Mouse (Mus musculus): Measurements from ENCODE around the gene Card10. TPM values are rescaled to one million over a fixed set of nuclear protein-coding genes. Genes with fewer than 3 reads are reported as not detected.

Card10 gene
- polyA plus RNA-seq, 1 experiment = not detected

- Histone ChIP-seq H3K27ac (ENCODE audit: insufficient read depth, low read depth, low read length) (no peak overlapping the region), H3K4me1 (ENCODE audit: control insufficient read depth, insufficient read depth, low read length) (peaks cover 14% of the 10 kb centered on the region), H3K4me3 (ENCODE audit: insufficient read depth, low read depth, low read length) (no peak overlapping the region)
- no peak for TF ChIP-seq POLR2A (IDR thresholded peaks at IDR 0.05; ENCODE audit: insufficient read depth, low read depth, low read length)
- no peak for TF ChIP-seq CTCF (IDR thresholded peaks at IDR 0.05; ENCODE audit: insufficient read depth, low read depth, low read length)
- 80% methylated on average over 5 of the region's 5 CpGs for WGBS
Measured at GRCm38 (mm10) chr15:78784520-78784919, 18.3 kb downstream of the Card10 start.

- H3K4me3 ChIP-seq (ENCODE audit: insufficient read depth, low read depth, low read length) = no peak overlapping the region
- 84% methylated on average over 14 of the region's 14 CpGs for WGBS
- H3K4me1 ChIP-seq (ENCODE audit: control insufficient read depth, insufficient read depth, low read length) = peaks cover 29% of the 10 kb centered on the region
- no peak for TF ChIP-seq POLR2A (IDR thresholded peaks at IDR 0.05; ENCODE audit: insufficient read depth, low read depth, low read length)
- no peak for TF ChIP-seq CTCF (IDR thresholded peaks at IDR 0.05; ENCODE audit: insufficient read depth, low read depth, low read length)
- no peak overlapping the region for H3K27ac ChIP-seq (ENCODE audit: insufficient read depth, low read depth, low read length)
Measured at GRCm38 (mm10) chr15:78782348-78783103, 20.3 kb downstream of the Card10 start.

GRCm38 (mm10) chr15:78780908-78781307 is 21.9 kb downstream of the Card10 start:
- Histone ChIP-seq H3K4me3 (ENCODE audit: insufficient read depth, low read depth, low read length) (no peak overlapping the region), H3K27ac (ENCODE audit: insufficient read depth, low read depth, low read length) (no peak overlapping the region), H3K4me1 (ENCODE audit: control insufficient read depth, insufficient read depth, low read length) (peaks cover 28% of the 10 kb centered on the region)
- 93% methylated on average over 7 of the region's 7 CpGs for WGBS
- no peak for TF ChIP-seq CTCF (IDR thresholded peaks at IDR 0.05; ENCODE audit: insufficient read depth, low read depth, low read length)
- TF ChIP-seq POLR2A (IDR thresholded peaks at IDR 0.05; ENCODE audit: insufficient read depth, low read depth, low read length) = no peak

GRCm38 (mm10) chr15:78780359-78780758 is 22.5 kb downstream of the Card10 start:
- Histone ChIP-seq H3K4me3 (ENCODE audit: insufficient read depth, low read depth, low read length) (no peak overlapping the region), H3K4me1 (ENCODE audit: control insufficient read depth, insufficient read depth, low read length) (peaks cover 26% of the 10 kb centered on the region), H3K27ac (ENCODE audit: insufficient read depth, low read depth, low read length) (no peak overlapping the region)
- WGBS = 96% methylated on average over 14 of the region's 14 CpGs
- TF ChIP-seq POLR2A (IDR thresholded peaks at IDR 0.05; ENCODE audit: insufficient read depth, low read depth, low read length) (no peak), CTCF (IDR thresholded peaks at IDR 0.05; ENCODE audit: insufficient read depth, low read depth, low read length) (no peak)

- H3K27ac ChIP-seq (ENCODE audit: insufficient read depth, low read depth, low read length) = no peak overlapping the region
- no peak overlapping the region for H3K4me3 ChIP-seq (ENCODE audit: insufficient read depth, low read depth, low read length)
- peaks cover 30% of the 10 kb centered on the region for H3K4me1 ChIP-seq (ENCODE audit: control insufficient read depth, insufficient read depth, low read length)
- WGBS = 96% methylated on average over 5 of the region's 5 CpGs
- TF ChIP-seq POLR2A (IDR thresholded peaks at IDR 0.05; ENCODE audit: insufficient read depth, low read depth, low read length) (no peak), CTCF (IDR thresholded peaks at IDR 0.05; ENCODE audit: insufficient read depth, low read depth, low read length) (no peak)
Measured at GRCm38 (mm10) chr15:78779690-78780089, 23.2 kb downstream of the Card10 start.

- TF ChIP-seq POLR2A (IDR thresholded peaks at IDR 0.05; ENCODE audit: insufficient read depth, low read depth, low read length) (no peak), CTCF (IDR thresholded peaks at IDR 0.05; ENCODE audit: insufficient read depth, low read depth, low read length) (no peak)
- Histone ChIP-seq H3K27ac (ENCODE audit: insufficient read depth, low read depth, low read length) (no peak overlapping the region), H3K4me1 (ENCODE audit: control insufficient read depth, insufficient read depth, low read length) (peaks cover 30% of the 10 kb centered on the region), H3K4me3 (ENCODE audit: insufficient read depth, low read depth, low read length) (no peak overlapping the region)
- WGBS = 85% methylated on average over 8 of the region's 8 CpGs
Measured at GRCm38 (mm10) chr15:78779253-78779652, 23.6 kb downstream of the Card10 start.

- H3K4me1 ChIP-seq (ENCODE audit: control insufficient read depth, insufficient read depth, low read length) = peaks cover 35% of the 10 kb centered on the region
- H3K27ac ChIP-seq (ENCODE audit: insufficient read depth, low read depth, low read length) = peak overlapping the region; percentile 56
- WGBS = 43% methylated on average over 13 of the region's 15 CpGs
- peak overlapping the region; percentile 42 for H3K4me3 ChIP-seq (ENCODE audit: insufficient read depth, low read depth, low read length)
- TF ChIP-seq CTCF (IDR thresholded peaks at IDR 0.05; ENCODE audit: insufficient read depth, low read depth, low read length) = peak; percentile 81
- TF ChIP-seq POLR2A (IDR thresholded peaks at IDR 0.05; ENCODE audit: insufficient read depth, low read depth, low read length) = no peak
Measured at GRCm38 (mm10) chr15:78778077-78778870, 24.6 kb downstream of the Card10 start.

- TF ChIP-seq CTCF (IDR thresholded peaks at IDR 0.05; ENCODE audit: insufficient read depth, low read depth, low read length) = no peak
- no peak for TF ChIP-seq POLR2A (IDR thresholded peaks at IDR 0.05; ENCODE audit: insufficient read depth, low read depth, low read length)
- 0 out of 2 replicates have a peak within 1 kb of the TSS, but pooled peaks have one; percentile 6 for H3K4me3 ChIP-seq (ENCODE audit: insufficient read depth, low read depth, low read length)
- WGBS = 6% methylated on average over 11 of the region's 11 CpGs
- H3K4me1 ChIP-seq (ENCODE audit: control insufficient read depth, insufficient read depth, low read length) = peaks cover 40% of the 10 kb centered on the region
- peak within 1 kb of the TSS; percentile 37 for H3K27ac ChIP-seq (ENCODE audit: insufficient read depth, low read depth, low read length)
Measured at GRCm38 (mm10) chr15:78773290-78773729, 29.5 kb downstream of the Card10 start, which contains the start of gene Mfng. Mfng (minus strand) TSS chr15:78773475.

- Histone ChIP-seq H3K4me3 (ENCODE audit: insufficient read depth, low read depth, low read length) (no peak overlapping the region), H3K4me1 (ENCODE audit: control insufficient read depth, insufficient read depth, low read length) (peaks cover 36% of the 10 kb centered on the region), H3K27ac (ENCODE audit: insufficient read depth, low read depth, low read length) (0 out of 2 replicates have a peak overlapping the region, but pooled peaks have one; percentile 8)
- WGBS = 63% methylated on average over 14 of the region's 14 CpGs
- TF ChIP-seq POLR2A (IDR thresholded peaks at IDR 0.05; ENCODE audit: insufficient read depth, low read depth, low read length) (no peak), CTCF (IDR thresholded peaks at IDR 0.05; ENCODE audit: insufficient read depth, low read depth, low read length) (no peak)
Measured at GRCm38 (mm10) chr15:78772856-78773255, 30.0 kb downstream of the Card10 start.
